Mouse (Mus musculus): ENCODE results near the gene 1700001C02Rik. TPM values are rescaled to one million over a fixed set of nuclear protein-coding genes. Genes with fewer than 3 reads are reported as not detected.

1700001C02Rik gene
- total RNA-seq (2021): under 1 TPM in 1 of 2 experiments, not detected in 1; 0.90 TPM
- long read RNA-seq, experiment 1, partial matches to known transcripts: 0 of 1 reads
- long read RNA-seq, experiment 1, other reads (novel, unspliced or antisense): 0 of 1 reads
- long read RNA-seq, experiment 2: 0 reads

GRCm38 (mm10) chr5:30465861-30466260, at the start of gene 1700001C02Rik:
Gene 1700001C02Rik, plus strand, starts transcription at chr5:30466047.
- Histone ChIP-seq H3K4me3 (peak within 1 kb of the TSS; percentile 49), H3K27ac (peak within 1 kb of the TSS; percentile 28; the same call in 1 of the 2 replicates)
- no peak for DNase-seq (ENCODE audit: low spot score in 2 of 2)
- no peak for TF ChIP-seq CTCF (conservative IDR thresholded peaks at IDR 0.05)

- no peak for DNase-seq (ENCODE audit: low spot score in 2 of 2)
- Histone ChIP-seq H3K4me3 (no peak overlapping the region), H3K27ac (no peak overlapping the region)
- TF ChIP-seq CTCF (conservative IDR thresholded peaks at IDR 0.05): no peak
Observed at GRCm38 (mm10) chr5:30416665-30417064, 49.2 kb upstream of the 1700001C02Rik start.

- no peak for DNase-seq (ENCODE audit: low spot score in 2 of 2)
- TF ChIP-seq CTCF (conservative IDR thresholded peaks at IDR 0.05): no peak
- Histone ChIP-seq H3K4me3 (no peak overlapping the region), H3K27ac (no peak overlapping the region)
Observed at GRCm38 (mm10) chr5:30423121-30423520, 42.7 kb upstream of the 1700001C02Rik start.

GRCm38 (mm10) chr5:30423572-30424244, 42.1 kb upstream of the 1700001C02Rik start:
- H3K4me3 ChIP-seq: no peak overlapping the region
- DNase-seq (ENCODE audit: low spot score in 2 of 2): peak; percentile 53 to 71
- peak; percentile 88 for TF ChIP-seq CTCF (conservative IDR thresholded peaks at IDR 0.05)
- H3K27ac ChIP-seq: no peak overlapping the region

GRCm38 (mm10) chr5:30427406-30427805, 38.4 kb upstream of the 1700001C02Rik start:
- no peak for TF ChIP-seq CTCF (conservative IDR thresholded peaks at IDR 0.05)
- Histone ChIP-seq H3K27ac (no peak overlapping the region), H3K4me3 (no peak overlapping the region)
- no peak for DNase-seq (ENCODE audit: low spot score in 2 of 2)

GRCm38 (mm10) chr5:30438931-30439330, 26.9 kb upstream of the 1700001C02Rik start:
- no peak for DNase-seq (ENCODE audit: low spot score in 2 of 2)
- TF ChIP-seq CTCF (conservative IDR thresholded peaks at IDR 0.05): no peak; the same call in 1 of the 2 replicates
- Histone ChIP-seq H3K4me3 (no peak overlapping the region), H3K27ac (no peak overlapping the region)

- Histone ChIP-seq H3K27ac (no peak overlapping the region), H3K4me3 (no peak overlapping the region)
- no peak for DNase-seq (ENCODE audit: low spot score in 2 of 2)
- TF ChIP-seq CTCF (conservative IDR thresholded peaks at IDR 0.05): no peak
Observed at GRCm38 (mm10) chr5:30440308-30440906, 25.4 kb upstream of the 1700001C02Rik start.

- no peak for DNase-seq (ENCODE audit: low spot score in 2 of 2)
- Histone ChIP-seq H3K4me3 (no peak overlapping the region), H3K27ac (no peak overlapping the region)
- peak; percentile 83 for TF ChIP-seq CTCF (conservative IDR thresholded peaks at IDR 0.05)
Observed at GRCm38 (mm10) chr5:30442196-30442595, 23.7 kb upstream of the 1700001C02Rik start.

GRCm38 (mm10) chr5:30444327-30444895, 21.4 kb upstream of the 1700001C02Rik start:
- no peak for TF ChIP-seq CTCF (conservative IDR thresholded peaks at IDR 0.05)
- no peak for DNase-seq (ENCODE audit: low spot score in 2 of 2)
- H3K4me3 ChIP-seq: no peak overlapping the region
- no peak overlapping the region for H3K27ac ChIP-seq

- DNase-seq (ENCODE audit: low spot score in 2 of 2): no peak
- peak; percentile 82 for TF ChIP-seq CTCF (conservative IDR thresholded peaks at IDR 0.05)
- Histone ChIP-seq H3K27ac (no peak overlapping the region), H3K4me3 (no peak overlapping the region)
Observed at GRCm38 (mm10) chr5:30456056-30456455, 9.8 kb upstream of the 1700001C02Rik start.

- DNase-seq (ENCODE audit: low spot score in 2 of 2): no peak
- TF ChIP-seq CTCF (conservative IDR thresholded peaks at IDR 0.05): peak; percentile 65
Observed at GRCm38 (mm10) chr5:30460155-30460554, 5.7 kb upstream of the 1700001C02Rik start.

GRCm38 (mm10) chr5:30461821-30462220, 4.0 kb upstream of the 1700001C02Rik start, which contains the start of gene Otof:
Gene Otof, minus strand, starts transcription at chr5:30461932.
- peak within 1 kb of the TSS; percentile 22 for H3K4me3 ChIP-seq
- H3K27ac ChIP-seq: no peak within 1 kb of the TSS
- no peak for TF ChIP-seq CTCF (conservative IDR thresholded peaks at IDR 0.05)
- DNase-seq (ENCODE audit: low spot score in 2 of 2): peak; percentile 56 to 67

More at GRCm38 (mm10) chr5:30460155-30460554, 5.7 kb upstream of the 1700001C02Rik start:
- Histone ChIP-seq H3K27ac (no peak overlapping the region), H3K4me3 (no peak overlapping the region)

- no peak for TF ChIP-seq CTCF (conservative IDR thresholded peaks at IDR 0.05)
- peak overlapping the region; percentile 49 for H3K4me3 ChIP-seq
- peak in 1 of 2 experiments; percentile 31 for DNase-seq (ENCODE audit: low spot score in 2 of 2)
- peak overlapping the region; percentile 28; the same call in 1 of the 2 replicates for H3K27ac ChIP-seq
Observed at GRCm38 (mm10) chr5:30466315-30466714, 468 bp downstream of the 1700001C02Rik start.

Data from layer of hippocampus, adult 2 months (tissue).